Mouse (Mus musculus): ENCODE measurements around the gene Ppp1r13b.

The Ppp1r13b gene

DNA sequence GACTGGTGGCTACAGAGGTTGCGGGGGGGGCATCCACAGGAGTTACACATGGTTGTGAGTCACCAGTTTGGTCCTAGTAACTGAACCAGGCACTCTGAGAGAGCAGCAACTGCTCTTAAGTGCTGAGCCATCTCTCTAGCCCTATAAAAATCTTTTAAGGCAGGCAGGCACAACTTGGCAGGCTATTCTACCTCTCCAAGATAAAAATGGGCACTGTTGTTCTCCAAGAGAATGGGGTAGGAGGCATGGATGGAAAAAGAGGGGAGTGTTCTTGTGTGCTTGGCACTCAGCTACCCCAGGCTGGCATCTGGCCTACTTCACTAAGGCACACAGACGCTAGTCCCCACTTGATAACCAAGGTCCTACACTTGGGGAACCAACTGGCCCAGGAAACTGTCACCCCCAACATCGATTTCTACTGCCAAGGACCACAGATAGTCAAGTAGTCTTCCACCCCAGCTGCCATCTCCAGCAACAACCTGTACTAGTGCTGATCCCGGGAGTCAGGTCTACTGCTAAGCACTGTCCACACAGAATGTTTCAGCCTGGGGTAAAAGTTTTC, 19.5 kb downstream of the Ppp1r13b start:
- in situ Hi-C loops (cut with MboI; ENCODE audit: unreplicated experiment in 2 of 2): no loop called here

GRCm38 (mm10) chr12:111887005-111887404, 20.9 kb downstream of the Ppp1r13b start:
- in situ Hi-C loops (cut with MboI; ENCODE audit: unreplicated experiment in 2 of 2): no loop called here

DNA sequence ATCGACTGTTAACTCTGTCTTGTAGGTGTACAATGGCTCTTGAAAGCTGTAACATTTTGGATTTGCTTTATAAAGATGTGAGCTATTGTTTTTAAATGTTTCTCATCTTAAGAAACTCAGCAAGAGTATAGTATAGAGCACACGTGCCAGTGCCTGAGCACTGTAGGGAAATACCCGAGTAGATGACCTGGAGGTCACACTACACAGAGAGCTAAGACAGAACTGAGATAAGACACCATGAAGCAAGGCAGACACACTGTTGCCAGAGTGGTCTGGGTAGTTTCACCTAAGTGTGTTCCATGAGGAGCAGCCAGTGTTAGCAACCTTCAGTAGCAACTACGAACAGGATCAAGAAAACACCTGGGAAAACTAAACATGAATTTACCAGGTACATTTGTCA, 25.1 kb downstream of the Ppp1r13b start:
- in situ Hi-C loops (cut with MboI; ENCODE audit: unreplicated experiment in 2 of 2): no loop called here

- in situ Hi-C loops (cut with MboI; ENCODE audit: unreplicated experiment in 2 of 2): no loop called here
Measured at GRCm38 (mm10) chr12:111882022-111882421, 25.9 kb downstream of the Ppp1r13b start.

- in situ Hi-C loops (cut with MboI; ENCODE audit: unreplicated experiment in 2 of 2): loop anchor here (5.0 kb wide), 5 partner anchors 74 to 214 kb away; no protein-coding TSS in a partner anchor
Measured at GRCm38 (mm10) chr12:111878213-111878612, 29.7 kb downstream of the Ppp1r13b start.

DNA sequence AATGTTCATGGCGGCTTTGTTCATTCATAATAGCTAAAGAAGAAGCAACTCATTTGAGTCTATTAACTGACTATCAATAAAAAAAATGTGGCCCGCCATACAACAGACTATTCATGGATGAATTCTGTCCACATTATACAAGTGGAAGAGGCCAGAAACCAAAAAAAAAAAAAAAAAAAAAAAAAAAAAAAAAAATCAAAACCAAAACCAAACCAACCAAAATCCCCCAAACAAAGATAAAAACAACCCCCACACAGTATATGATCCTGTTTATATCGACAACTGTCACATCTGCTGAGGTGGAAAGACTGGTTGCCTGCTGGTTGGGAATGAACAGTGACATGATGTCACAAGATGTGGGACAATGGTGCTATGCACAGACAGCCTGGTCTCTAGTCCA, 32.4 kb downstream of the Ppp1r13b start:
- in situ Hi-C loops (cut with MboI; ENCODE audit: unreplicated experiment in 2 of 2): loop anchor here (5.0 kb wide), 5 partner anchors 77 to 217 kb away; no protein-coding TSS in a partner anchor

- in situ Hi-C loops (cut with MboI; ENCODE audit: unreplicated experiment in 2 of 2): loop anchor here (5.0 kb wide), 5 partner anchors 78 to 218 kb away; no protein-coding TSS in a partner anchor
Measured at GRCm38 (mm10) chr12:111874601-111875140, 33.2 kb downstream of the Ppp1r13b start.

DNA sequence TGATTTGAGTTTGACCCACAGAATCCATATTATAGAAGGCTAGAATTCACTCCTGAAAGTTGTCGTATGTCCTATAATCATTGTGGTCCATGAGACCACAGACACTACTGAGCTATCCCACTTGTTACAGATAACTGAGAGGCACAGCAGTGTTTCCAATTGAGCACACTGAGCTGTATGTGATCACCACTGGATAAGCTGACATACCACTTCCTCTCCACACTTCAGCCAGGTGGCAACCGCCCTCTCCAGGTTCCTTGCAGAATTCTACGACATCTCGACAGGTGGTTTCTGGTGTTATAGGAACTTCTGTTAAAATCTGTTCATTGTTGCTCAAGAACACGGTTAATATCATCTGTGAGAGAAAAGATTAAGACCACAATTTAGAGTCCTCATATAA, 35.8 kb downstream of the Ppp1r13b start:
- in situ Hi-C loops (cut with MboI; ENCODE audit: unreplicated experiment in 2 of 2): no loop called here

DNA sequence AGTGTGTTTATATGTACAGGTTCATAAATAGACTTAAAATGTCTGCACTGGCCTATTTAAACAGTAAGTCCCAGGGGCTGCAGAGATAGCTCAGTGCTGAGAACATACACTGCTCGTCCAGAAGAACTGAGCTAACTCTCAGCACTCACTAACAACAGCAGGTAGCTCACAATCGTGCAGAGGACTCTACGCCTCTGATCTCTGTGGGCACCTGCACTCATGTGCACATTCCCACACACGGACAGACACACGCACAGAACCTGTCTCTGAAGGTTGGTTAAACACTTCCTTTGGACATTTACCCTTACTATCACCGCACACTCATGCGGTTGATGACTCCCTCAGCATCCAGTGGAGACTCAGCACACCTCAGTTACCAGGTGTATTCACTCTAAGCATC, 37.1 kb downstream of the Ppp1r13b start:
- in situ Hi-C loops (cut with MboI; ENCODE audit: unreplicated experiment in 2 of 2): no loop called here

DNA sequence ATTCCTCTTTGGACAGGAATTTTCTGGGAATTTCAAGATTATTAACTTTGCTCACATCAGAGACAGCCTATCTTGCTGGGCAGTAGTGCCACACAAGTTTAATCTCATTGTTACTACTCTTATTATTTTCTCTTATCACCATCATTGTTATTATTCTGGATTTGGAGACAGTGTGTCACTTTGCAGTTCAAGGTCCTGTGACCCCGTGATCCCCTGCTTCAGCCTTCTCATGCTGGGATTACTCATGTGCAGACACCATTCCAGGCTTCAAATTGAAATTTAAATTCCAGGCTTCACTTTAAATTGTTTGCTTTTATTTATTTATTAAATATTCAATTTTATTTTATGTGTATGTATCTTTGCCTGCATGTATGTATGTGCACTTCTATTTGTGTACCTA, 38.1 kb downstream of the Ppp1r13b start:
- in situ Hi-C loops (cut with MboI; ENCODE audit: unreplicated experiment in 2 of 2): no loop called here

DNA sequence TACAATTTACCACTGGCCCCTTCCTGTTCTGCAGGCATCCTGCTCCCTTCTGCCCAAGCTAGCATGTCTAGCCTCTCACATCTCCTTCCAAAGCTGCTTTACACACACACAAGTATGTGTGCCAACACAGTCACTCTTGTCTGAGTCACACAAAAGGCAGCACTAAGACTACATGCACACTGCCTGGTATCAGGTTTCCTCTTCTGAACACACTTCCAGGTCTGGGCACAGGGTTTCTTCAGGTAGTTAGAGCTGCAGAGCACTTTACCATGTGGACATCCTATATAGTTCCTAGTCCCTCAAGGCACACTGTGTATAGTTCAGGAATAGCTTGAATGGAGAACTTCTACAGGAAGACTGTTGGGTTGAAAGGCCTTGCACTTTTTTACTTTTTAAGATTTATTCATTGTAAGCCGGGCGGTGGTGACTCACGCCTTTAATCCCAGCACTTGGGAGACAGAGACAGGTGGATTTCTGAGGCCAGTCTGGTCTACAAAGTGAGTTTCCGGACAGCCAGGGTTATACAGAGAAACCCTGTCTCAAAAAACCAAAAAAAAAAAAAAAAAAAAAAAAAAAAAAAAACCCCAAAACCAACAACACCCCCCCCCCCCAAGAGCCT, 43.6 kb downstream of the Ppp1r13b start:
- in situ Hi-C loops (cut with MboI; ENCODE audit: unreplicated experiment in 2 of 2): no loop called here

- in situ Hi-C loops (cut with MboI; ENCODE audit: unreplicated experiment in 2 of 2): no loop called here
Measured at GRCm38 (mm10) chr12:111855448-111855847, 52.5 kb downstream of the Ppp1r13b start.

- in situ Hi-C loops (cut with MboI; ENCODE audit: unreplicated experiment in 2 of 2): no loop called here
Measured at GRCm38 (mm10) chr12:111853546-111853945, 54.4 kb downstream of the Ppp1r13b start.

DNA sequence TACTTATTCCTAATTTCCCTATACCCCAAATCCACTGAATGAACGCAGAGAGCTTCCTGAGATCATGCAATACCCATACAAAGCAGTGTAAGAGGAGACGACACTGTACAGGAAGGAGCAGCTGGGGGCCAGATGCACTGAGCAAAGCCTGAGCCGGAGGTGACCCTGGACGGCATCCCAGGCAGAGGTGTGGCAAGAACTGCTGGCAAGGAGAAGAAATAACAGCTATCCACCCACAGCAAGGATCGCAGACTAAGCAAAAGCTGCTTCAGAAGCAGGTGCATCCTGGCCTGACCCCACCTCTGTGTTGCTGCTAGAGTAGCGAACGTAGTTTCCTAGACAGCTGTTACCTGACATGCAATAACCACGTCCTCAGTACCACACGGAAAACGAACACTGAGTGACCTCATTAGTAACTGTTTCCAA, 54.9 kb downstream of the Ppp1r13b start:
- in situ Hi-C loops (cut with MboI; ENCODE audit: unreplicated experiment in 2 of 2): no loop called here

- in situ Hi-C loops (cut with MboI; ENCODE audit: unreplicated experiment in 2 of 2): no loop called here
Measured at GRCm38 (mm10) chr12:111851745-111852144, 56.2 kb downstream of the Ppp1r13b start.

DNA sequence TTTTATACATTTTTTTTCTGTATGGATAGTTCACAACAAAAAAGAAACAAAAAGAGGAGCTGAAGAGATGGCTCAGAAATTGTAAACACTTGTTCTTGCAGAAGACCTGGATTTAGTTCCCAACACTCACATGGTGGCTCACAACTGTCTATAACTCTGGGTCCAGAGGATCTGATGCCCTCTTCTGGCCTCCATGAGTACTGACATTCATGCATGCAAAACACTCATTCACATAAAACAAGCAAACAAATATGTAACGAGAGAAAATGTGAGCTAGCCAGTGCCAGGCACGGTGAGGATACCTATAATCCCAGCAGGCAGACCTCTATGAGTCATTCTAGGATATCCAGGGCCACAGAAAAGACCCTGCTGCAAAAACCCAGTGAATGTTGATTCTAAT, 56.7 kb downstream of the Ppp1r13b start:
- in situ Hi-C loops (cut with MboI; ENCODE audit: unreplicated experiment in 2 of 2): no loop called here

GRCm38 (mm10) chr12:111848300-111848798, 59.6 kb downstream of the Ppp1r13b start:
- in situ Hi-C loops (cut with MboI; ENCODE audit: unreplicated experiment in 2 of 2): no loop called here

DNA sequence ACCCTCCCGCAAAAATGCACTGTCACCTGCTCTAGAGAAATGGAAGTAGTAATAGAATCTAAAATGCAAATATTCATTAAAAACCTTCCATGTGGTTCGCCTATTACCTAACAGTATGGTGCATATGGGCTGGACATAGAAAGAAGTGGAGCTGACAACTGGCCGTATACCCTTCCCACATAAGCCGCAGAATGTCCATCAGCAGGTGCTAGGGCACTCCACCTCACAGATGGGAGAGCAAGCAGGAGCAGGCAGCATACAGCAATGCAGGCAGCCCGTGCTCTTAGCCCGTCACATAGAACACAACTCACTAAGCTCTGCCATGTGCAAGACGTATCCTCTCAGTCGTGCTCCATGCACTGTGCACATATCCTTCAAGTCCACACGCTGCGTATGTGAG, 61.1 kb downstream of the Ppp1r13b start:
- in situ Hi-C loops (cut with MboI; ENCODE audit: unreplicated experiment in 2 of 2): no loop called here

GRCm38 (mm10) chr12:111845953-111846352, 62.0 kb downstream of the Ppp1r13b start:
- in situ Hi-C loops (cut with MboI; ENCODE audit: unreplicated experiment in 2 of 2): no loop called here

DNA sequence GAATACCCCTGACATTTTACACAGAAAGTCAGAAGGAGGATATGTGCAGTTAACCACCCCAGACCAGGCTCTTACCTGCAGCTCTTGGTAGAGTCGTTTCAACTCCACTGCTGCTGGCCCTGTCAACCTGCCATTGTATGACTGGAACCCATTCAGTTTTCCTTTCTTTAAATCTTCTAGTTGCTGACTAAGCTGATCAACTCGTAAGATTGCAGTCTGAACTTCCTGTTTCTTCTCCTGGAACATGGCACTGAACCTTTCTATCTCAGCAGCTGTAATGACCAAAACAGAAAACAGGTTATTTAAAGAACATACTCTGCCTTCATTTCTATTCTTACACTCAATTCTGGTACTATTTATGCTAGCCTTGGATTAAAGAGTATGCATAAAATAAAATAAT, 64.4 kb downstream of the Ppp1r13b start:
- in situ Hi-C loops (cut with MboI; ENCODE audit: unreplicated experiment in 2 of 2): no loop called here

- in situ Hi-C loops (cut with MboI; ENCODE audit: unreplicated experiment in 2 of 2): no loop called here
Measured at GRCm38 (mm10) chr12:111842565-111843433, 65.1 kb downstream of the Ppp1r13b start.
